Mouse (Mus musculus): ENCODE measurements at regions not wholly inside any gene's neighbourhood (a gene's known extent, or its start where the extent isn't known, plus 50 kb on each side); places are given as distances from the start of the nearest gene placed in this dataset.

- no peaks in the 10 kb centered on the region for H3K9me3 ChIP-seq (ENCODE audit: control insufficient read depth, low read length)
- no peak overlapping the region for H3K4me3 ChIP-seq (replicated peaks; ENCODE audit: low read length)
- 0 out of 2 replicates have a peak, but pooled peaks cover 8% of the 10 kb centered on the region for H3K27me3 ChIP-seq (ENCODE audit: control insufficient read depth, insufficient read depth, low read length)
- DNase-seq (ENCODE audit: low spot score) (no peak), ATAC-seq (ENCODE audit: low FRiP score, low read depth) (no peak)
- H3K36me3 ChIP-seq (ENCODE audit: control insufficient read depth, insufficient read depth, low read length): no peaks in the 10 kb centered on the region
- TF ChIP-seq POLR2A (IDR thresholded peaks at IDR 0.05; ENCODE audit: borderline replicate concordance, extremely low read depth, insufficient read depth, insufficient read length): no peak
- H3K9ac ChIP-seq (ENCODE audit: low read depth, low read length, severe bottlenecking): no peak overlapping the region
- WGBS: 79% methylated on average over 10 of the region's 10 CpGs
- no peak overlapping the region for H3K27ac ChIP-seq (replicated peaks; ENCODE audit: low read depth, low read length)
- H3K4me2 ChIP-seq (replicated peaks; ENCODE audit: low read depth, low read length, severe bottlenecking): no peak overlapping the region
- H3K4me1 ChIP-seq (ENCODE audit: control insufficient read depth, insufficient read depth, low read length): peaks cover 8% of the 10 kb centered on the region; the same call in 1 of the 2 replicates
Measured at GRCm38 (mm10) chr11:114482070-114482469, 186.3 kb upstream of the Rpl38 start.

GRCm38 (mm10) chr11:114481037-114481436 lies 187.3 kb upstream of the Rpl38 start:
- DNase-seq (ENCODE audit: low spot score) (no peak), ATAC-seq (ENCODE audit: low FRiP score, low read depth) (no peak)
- no peak overlapping the region for H3K9ac ChIP-seq (ENCODE audit: low read depth, low read length, severe bottlenecking)
- TF ChIP-seq POLR2A (IDR thresholded peaks at IDR 0.05; ENCODE audit: borderline replicate concordance, extremely low read depth, insufficient read depth, insufficient read length): no peak
- no peak overlapping the region for H3K27ac ChIP-seq (replicated peaks; ENCODE audit: low read depth, low read length)
- H3K4me3 ChIP-seq (replicated peaks; ENCODE audit: low read length): no peak overlapping the region
- 50% methylated on average over 7 of the region's 7 CpGs for WGBS
- H3K27me3 ChIP-seq (ENCODE audit: control insufficient read depth, insufficient read depth, low read length): 0 out of 2 replicates have a peak, but pooled peaks cover 7% of the 10 kb centered on the region
- H3K9me3 ChIP-seq (ENCODE audit: control insufficient read depth, low read length): no peaks in the 10 kb centered on the region
- peaks cover 3% of the 10 kb centered on the region; the same call in 1 of the 2 replicates for H3K4me1 ChIP-seq (ENCODE audit: control insufficient read depth, insufficient read depth, low read length)
- H3K4me2 ChIP-seq (replicated peaks; ENCODE audit: low read depth, low read length, severe bottlenecking): no peak overlapping the region
- no peaks in the 10 kb centered on the region for H3K36me3 ChIP-seq (ENCODE audit: control insufficient read depth, insufficient read depth, low read length)

- ATAC-seq (ENCODE audit: low FRiP score, low read depth): no peak
- 76% methylated on average over 8 of the region's 8 CpGs for WGBS
Measured at GRCm38 (mm10) chr11:114480119-114480540, 188.2 kb upstream of the Rpl38 start.

GRCm38 (mm10) chr11:114478736-114479135 lies 189.6 kb upstream of the Rpl38 start:
- H3K27me3 ChIP-seq (ENCODE audit: control insufficient read depth, insufficient read depth, low read length): no peaks in the 10 kb centered on the region

More at GRCm38 (mm10) chr11:114480119-114480540, 188.2 kb upstream of the Rpl38 start:
- H3K27ac ChIP-seq (replicated peaks; ENCODE audit: low read depth, low read length): no peak overlapping the region
- no peaks in the 10 kb centered on the region for H3K27me3 ChIP-seq (ENCODE audit: control insufficient read depth, insufficient read depth, low read length)
- H3K36me3 ChIP-seq (ENCODE audit: control insufficient read depth, insufficient read depth, low read length): no peaks in the 10 kb centered on the region
- no peak overlapping the region for H3K4me3 ChIP-seq (replicated peaks; ENCODE audit: low read length)
- no peaks in the 10 kb centered on the region for H3K9me3 ChIP-seq (ENCODE audit: control insufficient read depth, low read length)
- no peak for DNase-seq (ENCODE audit: low spot score)
- H3K9ac ChIP-seq (ENCODE audit: low read depth, low read length, severe bottlenecking): no peak overlapping the region
- no peak for TF ChIP-seq POLR2A (IDR thresholded peaks at IDR 0.05; ENCODE audit: borderline replicate concordance, extremely low read depth, insufficient read depth, insufficient read length)
- no peak overlapping the region for H3K4me2 ChIP-seq (replicated peaks; ENCODE audit: low read depth, low read length, severe bottlenecking)
- H3K4me1 ChIP-seq (ENCODE audit: control insufficient read depth, insufficient read depth, low read length): peaks cover 3% of the 10 kb centered on the region; the same call in 1 of the 2 replicates

GRCm38 (mm10) chr11:114477365-114477764 lies 191.0 kb upstream of the Rpl38 start:
- Histone ChIP-seq H3K4me3 (replicated peaks; ENCODE audit: low read length) (no peak overlapping the region), H3K4me1 (ENCODE audit: control insufficient read depth, insufficient read depth, low read length) (peaks cover 6% of the 10 kb centered on the region; the same call in 1 of the 2 replicates), H3K9me3 (ENCODE audit: control insufficient read depth, low read length) (no peaks in the 10 kb centered on the region), H3K27ac (replicated peaks; ENCODE audit: low read depth, low read length) (no peak overlapping the region), H3K36me3 (ENCODE audit: control insufficient read depth, insufficient read depth, low read length) (no peaks in the 10 kb centered on the region), H3K4me2 (replicated peaks; ENCODE audit: low read depth, low read length, severe bottlenecking) (no peak overlapping the region), H3K27me3 (ENCODE audit: control insufficient read depth, insufficient read depth, low read length) (0 out of 2 replicates have a peak, but pooled peaks cover under 1% of the 10 kb centered on the region), H3K9ac (ENCODE audit: low read depth, low read length, severe bottlenecking) (no peak overlapping the region)
- ATAC-seq (ENCODE audit: low FRiP score, low read depth) (no peak), DNase-seq (ENCODE audit: low spot score) (no peak)
- 64% methylated on average over 3 of the region's 3 CpGs for whole genome bisulfite sequencing
- TF ChIP-seq POLR2A (IDR thresholded peaks at IDR 0.05; ENCODE audit: borderline replicate concordance, extremely low read depth, insufficient read depth, insufficient read length): no peak

More at GRCm38 (mm10) chr11:114478736-114479135, 189.6 kb upstream of the Rpl38 start:
- no peak overlapping the region for H3K27ac ChIP-seq (replicated peaks; ENCODE audit: low read depth, low read length)
- no peaks in the 10 kb centered on the region for H3K9me3 ChIP-seq (ENCODE audit: control insufficient read depth, low read length)
- H3K9ac ChIP-seq (ENCODE audit: low read depth, low read length, severe bottlenecking): no peak overlapping the region
- H3K4me1 ChIP-seq (ENCODE audit: control insufficient read depth, insufficient read depth, low read length): peaks cover 6% of the 10 kb centered on the region; the same call in 1 of the 2 replicates
- no peak overlapping the region; the same call in 1 of the 2 replicates for H3K4me2 ChIP-seq (replicated peaks; ENCODE audit: low read depth, low read length, severe bottlenecking)
- no peak for TF ChIP-seq POLR2A (IDR thresholded peaks at IDR 0.05; ENCODE audit: borderline replicate concordance, extremely low read depth, insufficient read depth, insufficient read length)
- WGBS: 7% methylated on average over 7 of the region's 7 CpGs
- ATAC-seq (ENCODE audit: low FRiP score, low read depth): no peak
- no peak overlapping the region for H3K4me3 ChIP-seq (replicated peaks; ENCODE audit: low read length)
- no peaks in the 10 kb centered on the region for H3K36me3 ChIP-seq (ENCODE audit: control insufficient read depth, insufficient read depth, low read length)
- DNase-seq (ENCODE audit: low spot score): no peak
